Mouse (Mus musculus) E14TG2a.4 (cell line): ENCODE measurements at regions not wholly inside any gene's neighbourhood (a gene's known extent, or its start where the extent isn't known, plus 50 kb on each side); places are given as distances from the start of the nearest gene placed in this dataset.

Experiments used
- CTCF ChIP-seq: conservative IDR thresholded peaks from 2 replicates; pipeline ENCODE4 v1.5.1; 2014; ENCODE audit warnings: low read length
- NANOG ChIP-seq: IDR thresholded peaks from 2 replicates; pipeline ENCODE4 v1.6.1; 2014; ENCODE audit warnings: borderline replicate concordance, low read length, mixed read lengths
- POU5F1 ChIP-seq: IDR thresholded peaks from 2 replicates; pipeline ENCODE4 v1.6.1; 2014; ENCODE audit warnings: low read length, borderline replicate concordance

DNA sequence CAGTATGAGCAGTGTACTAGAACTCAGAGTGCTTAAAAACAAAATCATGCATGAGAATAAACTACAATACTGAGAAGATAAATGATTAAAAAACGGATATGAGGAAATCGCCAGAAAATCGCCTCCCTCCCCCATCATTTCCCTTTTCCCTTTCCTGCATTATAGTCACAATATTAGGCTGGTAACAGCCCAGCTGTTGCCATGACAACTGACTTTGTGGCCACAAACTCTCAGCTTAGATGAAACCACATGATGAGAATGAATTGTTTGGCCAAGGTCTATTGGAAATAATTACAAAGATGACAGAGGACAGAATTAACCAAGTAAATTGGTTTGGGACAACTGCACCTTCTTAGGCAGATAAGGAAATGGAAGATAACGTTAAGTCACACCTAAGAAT lies 376.8 kb downstream of the Galc start:
- TF ChIP-seq CTCF (no peak), NANOG (no peak), POU5F1 (no peak)
